Mouse (Mus musculus) testis, adult 2 months (tissue): ENCODE measurements around the gene Gm29776. TPM values are rescaled to one million over a fixed set of nuclear protein-coding genes. Genes with fewer than 3 reads are reported as not detected.
A peak's percentile ranks its signal among the peaks of the same experiment; 100 is the strongest.

Experiments
- H3K27ac ChIP-seq: fragments of 200-500 bp; 2 replicates; pipeline ENCODE4 v1.5.1; 2012; ENCODE audit warnings: low read depth, low read length; ENCODE audit not compliant: control insufficient read depth, insufficient read depth
- H3K27me3 ChIP-seq: fragments of 200-500 bp; 2 replicates; pipeline ENCODE4 v1.6.1; 2012; ENCODE audit warnings: mild to moderate bottlenecking, low read length, moderate library complexity; ENCODE audit not compliant: control insufficient read depth, insufficient read depth
- H3K36me3 ChIP-seq: fragments of 200-500 bp; 2 replicates; pipeline ENCODE4 v1.6.1; 2012; ENCODE audit warnings: mild to moderate bottlenecking, low read length; ENCODE audit not compliant: control insufficient read depth, insufficient read depth
- H3K4me1 ChIP-seq: fragments of 200-500 bp; 2 replicates; pipeline ENCODE4 v1.6.1; 2012; ENCODE audit warnings: low read length; ENCODE audit not compliant: control insufficient read depth, insufficient read depth
- H3K4me3 ChIP-seq: fragments of 200-500 bp; 2 replicates; pipeline ENCODE4 v1.5.1; 2012; ENCODE audit warnings: low read depth, mild to moderate bottlenecking, low read length, moderate library complexity, mixed read lengths; ENCODE audit not compliant: control insufficient read depth
- CTCF ChIP-seq: fragments of 200-500 bp; IDR thresholded peaks from 2 replicates; pipeline ENCODE4 v1.5.1; 2012; ENCODE audit warnings: low read depth, mild to moderate bottlenecking, inconsistent platforms, low read length, moderate library complexity; ENCODE audit not compliant: control insufficient read depth, insufficient read depth, insufficient replicate concordance
- POLR2A ChIP-seq: fragments of 200-500 bp; IDR thresholded peaks from 2 replicates; pipeline ENCODE4 v1.6.1; 2012; ENCODE audit warnings: low read depth, mild to moderate bottlenecking, inconsistent platforms, low read length, moderate library complexity; ENCODE audit not compliant: control insufficient read depth
- polyA plus RNA-seq: library from polyadenylated mRNA; depleted of rRNA; stranded (reverse); fragments of >200 nt; gene quantifications from 2 replicates; pipeline ENCODE4 v1.2.3, GENCODE M21; 2012

Gm29776 gene
- polyA plus RNA-seq, 1 experiment, result 0.22 TPM

GRCm38 (mm10) chr14:54709054-54709453, 10.4 kb upstream of the Gm29776 start:
- Histone ChIP-seq H3K4me3 (no peak overlapping the region), H3K27me3 (no peaks in the 10 kb centered on the region), H3K36me3 (no peaks in the 10 kb centered on the region), H3K27ac (no peak overlapping the region), H3K4me1 (peaks cover 15% of the 10 kb centered on the region)
- TF ChIP-seq POLR2A (no peak), CTCF (no peak)

GRCm38 (mm10) chr14:54706589-54707320, 8.1 kb upstream of the Gm29776 start:
- Histone ChIP-seq H3K36me3 (no peaks in the 10 kb centered on the region), H3K27ac (no peak overlapping the region), H3K27me3 (no peaks in the 10 kb centered on the region), H3K4me1 (peaks cover 5% of the 10 kb centered on the region), H3K4me3 (no peak overlapping the region)
- no peak for TF ChIP-seq POLR2A

GRCm38 (mm10) chr14:54705844-54706243, 7.2 kb upstream of the Gm29776 start:
- Histone ChIP-seq H3K4me1 (no peaks in the 10 kb centered on the region), H3K4me3 (no peak overlapping the region), H3K36me3 (no peaks in the 10 kb centered on the region), H3K27ac (no peak overlapping the region), H3K27me3 (no peaks in the 10 kb centered on the region)
- TF ChIP-seq CTCF (no peak), POLR2A (no peak)

GRCm38 (mm10) chr14:54703207-54703606, 4.6 kb upstream of the Gm29776 start:
- Histone ChIP-seq H3K36me3 (no peaks in the 10 kb centered on the region), H3K27me3 (no peaks in the 10 kb centered on the region), H3K4me3 (no peak overlapping the region), H3K4me1 (peaks cover 4% of the 10 kb centered on the region; the same call in 1 of the 2 replicates), H3K27ac (no peak overlapping the region)
- no peak for TF ChIP-seq POLR2A
- no peak for TF ChIP-seq CTCF

GRCm38 (mm10) chr14:54701298-54701697, 2.7 kb upstream of the Gm29776 start:
- TF ChIP-seq CTCF (peak; percentile 85; the same call in 1 of the 2 replicates), POLR2A (no peak)
- peaks cover 6% of the 10 kb centered on the region; the same call in 1 of the 2 replicates for H3K4me1 ChIP-seq
- no peak overlapping the region for H3K4me3 ChIP-seq
- no peaks in the 10 kb centered on the region for H3K27me3 ChIP-seq
- no peak overlapping the region for H3K27ac ChIP-seq
- no peaks in the 10 kb centered on the region for H3K36me3 ChIP-seq

GRCm38 (mm10) chr14:54699586-54699985, 953 bp upstream of the Gm29776 start:
- Histone ChIP-seq H3K36me3 (no peaks in the 10 kb centered on the region), H3K27ac (no peak overlapping the region), H3K27me3 (no peaks in the 10 kb centered on the region), H3K4me3 (no peak overlapping the region), H3K4me1 (peaks cover 6% of the 10 kb centered on the region; the same call in 1 of the 2 replicates)
- TF ChIP-seq CTCF (no peak), POLR2A (no peak)

GRCm38 (mm10) chr14:54696752-54697151, 1.9 kb downstream of the Gm29776 start:
- Histone ChIP-seq H3K27ac (no peak overlapping the region), H3K27me3 (no peaks in the 10 kb centered on the region), H3K4me3 (no peak overlapping the region), H3K4me1 (peaks cover 6% of the 10 kb centered on the region; the same call in 1 of the 2 replicates), H3K36me3 (no peaks in the 10 kb centered on the region)
- no peak for TF ChIP-seq CTCF
- TF ChIP-seq POLR2A, result no peak
